Mouse (Mus musculus) lung, embryonic 14.5 days (tissue): Measurements from ENCODE around the gene Vmn1r26. TPM values are rescaled to one million over a fixed set of nuclear protein-coding genes. Genes with fewer than 3 reads are reported as not detected.
"Not testable (repeated sequence)": the region's sequence is repeated elsewhere in the genome, so short reads cannot be mapped to it uniquely, and the experiment has no call there.

Experiments
- ATAC-seq: fragments of 200-750 bp; cut with Nextera tagmentation; 2 replicates; pipeline ENCODE4 v1.8.0; 2017; ENCODE audit warnings: mild to moderate bottlenecking, moderate TSS enrichment, moderate library complexity; ENCODE audit not compliant: insufficient read depth
- DNase-seq: peaks from one replicate; pipeline ENCODE4 v3.0.0-alpha.2; 2015
- H3K27ac ChIP-seq: fragments of 300-500 bp; sonication (generic); 2 replicates; pipeline ENCODE4 v1.5.1; 2014; ENCODE audit warnings: low read depth, mild to moderate bottlenecking, moderate library complexity
- H3K27me3 ChIP-seq: fragments of 300-500 bp; sonication (generic); 2 replicates; pipeline ENCODE4 v1.6.1; 2014; ENCODE audit warnings: low read length, control low read depth; ENCODE audit not compliant: insufficient read depth
- H3K36me3 ChIP-seq: fragments of 300-500 bp; sonication (generic); 2 replicates; pipeline ENCODE4 v1.6.1; 2014; ENCODE audit warnings: control low read depth; ENCODE audit not compliant: insufficient read depth
- H3K4me1 ChIP-seq: fragments of 300-500 bp; sonication (generic); 2 replicates; pipeline ENCODE4 v1.6.1; 2014; ENCODE audit warnings: antibody characterized with exemption, control low read depth; ENCODE audit not compliant: insufficient read depth
- H3K4me2 ChIP-seq: fragments of 300-500 bp; sonication (generic); 2 replicates; pipeline ENCODE4 v1.6.1; 2014; ENCODE audit warnings: mild to moderate bottlenecking
- H3K4me3 ChIP-seq: fragments of 300-500 bp; sonication (generic); 2 replicates; pipeline ENCODE4 v1.5.1; 2014; ENCODE audit warnings: low read depth, low read length
- H3K9ac ChIP-seq: fragments of 300-500 bp; sonication (generic); 2 replicates; pipeline ENCODE4 v1.6.1; 2014
- H3K9me3 ChIP-seq: fragments of 300-500 bp; sonication (generic); 2 replicates; pipeline ENCODE4 v1.6.1; 2016; ENCODE audit warnings: low read depth, low read length, control low read depth
- CTCF ChIP-seq: IDR thresholded peaks from 2 replicates; pipeline ENCODE4 v1.5.1; 2016; ENCODE audit warnings: antibody characterized with exemption, low read depth
- WGBS: fragments of 180-500 bp; shearing (Covaris S2); extraction: QIAGEN DNeasy Blood & Tissue Kit; methylation state at CpG from one replicate; pipeline ENCODE4 v1.1.7; 2014; 5-methylcytosine and 5-hydroxymethylcytosine counted together
- polyA plus RNA-seq: library from polyadenylated mRNA; unstranded; fragments of >200 nt; fragmentation: Nextera tagmentation; extraction: Ambion mirVana; gene quantifications from 2 replicates; pipeline ENCODE4 v1.2.1, GENCODE M21; 2014

Gene Vmn1r26
- polyA plus RNA-seq = not detected in 2 replicates

DNA sequence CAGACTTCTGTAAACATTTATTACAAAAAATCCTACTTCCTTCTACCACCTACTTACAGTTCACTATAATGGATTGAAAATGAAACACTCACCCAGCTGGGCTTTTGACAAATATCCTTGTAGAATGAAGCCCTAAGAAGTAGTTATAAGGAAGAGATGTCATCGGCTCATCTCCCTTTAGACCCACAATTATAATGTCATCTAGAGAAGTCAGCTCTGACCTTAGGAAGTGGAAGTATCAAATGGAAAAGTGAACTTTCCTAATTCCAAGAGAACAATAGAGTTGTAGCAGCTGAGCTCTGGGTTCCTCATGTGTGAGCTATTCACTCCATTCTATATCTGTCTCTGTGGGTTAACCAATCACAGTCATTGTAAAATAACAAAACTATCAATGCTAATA is at the start of gene Vmn1r26:
Gene Vmn1r26 (minus strand): TSS at position 101 of the 400 bp plus-strand sequence.
- H3K9me3 ChIP-seq = no peaks in the 10 kb centered on the region
- no peak for TF ChIP-seq CTCF
- WGBS = 85% methylated on average over 1 of the region's 1 CpGs
- H3K4me3 ChIP-seq = no peak within 1 kb of the TSS
- H3K36me3 ChIP-seq = no peaks in the 10 kb centered on the region
- no peaks in the 10 kb centered on the region for H3K27me3 ChIP-seq
- no peak within 1 kb of the TSS for H3K4me2 ChIP-seq
- H3K9ac ChIP-seq = no peak within 1 kb of the TSS
- no peaks in the 10 kb centered on the region for H3K4me1 ChIP-seq
- H3K27ac ChIP-seq = no peak within 1 kb of the TSS
- DNase-seq (no peak), ATAC-seq (no peak)

DNA sequence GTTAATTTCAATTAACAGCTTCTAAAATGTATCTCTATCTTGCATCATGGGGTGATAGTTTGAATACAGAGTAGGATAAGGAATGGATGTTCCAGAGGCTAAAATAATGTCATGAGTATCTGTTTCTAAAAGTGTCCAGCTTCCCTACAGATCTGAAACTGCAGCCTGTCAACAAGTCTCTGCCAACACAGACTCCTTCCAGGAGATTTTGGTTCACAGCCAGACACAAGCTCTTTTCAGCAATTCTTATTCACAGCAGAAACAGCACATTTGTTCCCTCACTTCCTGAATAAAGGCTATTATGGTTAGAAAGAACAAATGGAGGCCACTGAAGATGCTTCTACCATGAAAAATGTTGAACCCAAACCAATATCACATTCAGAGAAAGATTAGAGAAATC is 29.1 kb upstream of the Vmn1r26 start:
- no peaks in the 10 kb centered on the region for H3K36me3 ChIP-seq
- no peak for TF ChIP-seq CTCF
- ATAC-seq = no peak

DNA sequence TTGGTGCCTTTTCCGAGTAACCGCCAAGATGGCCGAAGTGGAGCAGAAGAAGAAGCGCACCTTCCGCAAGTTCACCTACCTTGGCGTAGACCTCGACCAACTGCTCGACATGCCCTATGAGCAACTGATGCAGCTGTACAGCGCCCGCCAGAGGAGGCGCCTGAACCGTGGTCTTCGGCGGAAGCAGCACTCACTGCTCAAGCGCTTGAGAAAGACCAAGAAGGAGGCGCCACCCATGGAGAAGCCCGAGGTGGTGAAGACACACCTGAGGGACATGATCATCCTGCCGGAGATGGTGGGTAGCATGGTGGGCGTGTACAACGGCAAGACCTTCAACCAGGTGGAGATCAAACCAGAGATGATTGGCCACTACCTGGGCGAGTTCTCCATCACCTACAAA is 2.5 kb upstream of the Vmn1r26 start:
- H3K27ac ChIP-seq = not testable (repeated sequence)

More for the DNA sequence above, 29.1 kb upstream of the Vmn1r26 start:
- H3K4me1 ChIP-seq = no peaks in the 10 kb centered on the region
- H3K27ac ChIP-seq = no peak overlapping the region
- no peaks in the 10 kb centered on the region for H3K9me3 ChIP-seq
- no peaks in the 10 kb centered on the region for H3K27me3 ChIP-seq
- no peak overlapping the region for H3K9ac ChIP-seq
- no peak overlapping the region for H3K4me2 ChIP-seq
- H3K4me3 ChIP-seq = no peak overlapping the region
- DNase-seq = no peak

DNA sequence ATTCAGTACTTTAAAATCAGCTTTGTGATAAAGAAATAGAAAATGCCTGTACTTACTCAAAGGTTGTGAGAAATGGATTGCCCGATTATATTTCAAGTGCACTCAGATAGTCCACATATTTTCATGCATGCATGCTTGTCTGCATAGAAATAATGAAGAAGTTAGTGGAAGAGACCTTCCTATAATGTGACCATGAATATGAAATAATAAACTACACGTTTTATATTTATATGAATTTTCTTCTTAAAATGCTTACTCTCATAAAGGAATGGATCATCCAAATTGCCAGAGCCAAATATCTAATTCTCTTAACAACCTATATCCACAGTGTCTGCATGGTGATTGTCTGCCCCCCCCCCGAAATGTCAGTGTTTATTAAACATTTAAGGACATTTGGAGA is 34.2 kb downstream of the Vmn1r26 start, which contains the start of gene Vmn1r25:
Gene Vmn1r25 (minus strand): TSS at position 101 of the 400 bp plus-strand sequence.
- H3K4me3 ChIP-seq = no peak within 1 kb of the TSS
- H3K9ac ChIP-seq = no peak within 1 kb of the TSS
- no peaks in the 10 kb centered on the region for H3K9me3 ChIP-seq
- H3K4me2 ChIP-seq = no peak within 1 kb of the TSS
- TF ChIP-seq CTCF = no peak
- no peaks in the 10 kb centered on the region for H3K4me1 ChIP-seq
- no peak for DNase-seq
- no peaks in the 10 kb centered on the region for H3K27me3 ChIP-seq
- no peak for ATAC-seq
- no peaks in the 10 kb centered on the region for H3K36me3 ChIP-seq
- H3K27ac ChIP-seq = no peak within 1 kb of the TSS
- WGBS = 59% methylated on average over 3 of the region's 3 CpGs

More for the DNA sequence above, 2.5 kb upstream of the Vmn1r26 start:
- not testable (repeated sequence) for H3K4me1 ChIP-seq, H3K27me3 ChIP-seq, H3K4me3 ChIP-seq, DNase-seq, H3K9me3 ChIP-seq, H3K9ac ChIP-seq, H3K4me2 ChIP-seq, ATAC-seq, H3K36me3 ChIP-seq
- 90% methylated on average over 21 of the region's 21 CpGs for WGBS

DNA sequence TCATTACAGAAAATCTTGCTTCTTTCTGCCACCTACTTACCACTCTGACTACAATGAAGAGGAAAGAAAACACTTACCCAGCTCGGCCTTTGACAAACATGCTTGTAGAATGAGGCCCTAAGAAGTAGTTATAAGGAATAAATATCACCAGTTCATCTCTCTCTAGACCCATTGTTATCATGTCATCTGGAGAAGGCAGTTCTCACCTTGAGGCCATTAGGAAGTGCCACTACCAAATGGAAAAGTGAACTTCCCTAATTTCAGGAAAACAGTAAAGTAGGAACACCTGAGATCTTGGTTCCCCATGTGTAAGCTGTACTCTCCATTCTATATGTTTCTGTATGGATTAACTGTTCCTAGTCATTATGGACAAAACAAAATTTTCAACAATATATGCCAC is 53.6 kb downstream of the Vmn1r26 start, which contains the start of gene Vmn1r24:
Gene Vmn1r24 (minus strand): TSS at position 101 of the 400 bp plus-strand sequence.
- not testable (repeated sequence) for H3K4me3 ChIP-seq, ATAC-seq, H3K9ac ChIP-seq, H3K4me2 ChIP-seq, H3K36me3 ChIP-seq, H3K4me1 ChIP-seq, H3K9me3 ChIP-seq, DNase-seq, H3K27ac ChIP-seq, H3K27me3 ChIP-seq
- WGBS = 53% methylated on average over 1 of the region's 1 CpGs

Other genes with a start within 250 kb of the Vmn1r26 start
- 22.5 and 25.8 TPM in 2 replicates for gene Vopp1, start 190.0 kb downstream of the Vmn1r26 start, polyA plus RNA-seq
- not detected in 2 replicates for gene Vmn1r21, start 164.8 kb downstream of the Vmn1r26 start, polyA plus RNA-seq
- gene Vmn1r22, start 107.1 kb downstream of the Vmn1r26 start, polyA plus RNA-seq = not detected in 2 replicates
- not detected in 2 replicates for gene Vmn1r23, start 88.3 kb downstream of the Vmn1r26 start, polyA plus RNA-seq
- not detected in 2 replicates for gene Vmn1r24, start 53.7 kb downstream of the Vmn1r26 start, polyA plus RNA-seq
- not detected in 2 replicates for gene Vmn1r25, start 34.3 kb downstream of the Vmn1r26 start, polyA plus RNA-seq
- not detected in 2 replicates for gene Vmn1r27, start 203.7 kb upstream of the Vmn1r26 start, polyA plus RNA-seq
- gene Vmn1r28, start 246.9 kb upstream of the Vmn1r26 start, polyA plus RNA-seq = not detected in 2 replicates